Mouse (Mus musculus): ENCODE measurements around the gene Spcs3.

- TF ChIP-seq CTCF (IDR thresholded peaks at IDR 0.05; ENCODE audit: low read depth, low read length) = no peak
- no peak for TF ChIP-seq POLR2A (IDR thresholded peaks at IDR 0.05; ENCODE audit: borderline replicate concordance, low read depth, low read length)
These were observed 18.0 kb downstream of the Spcs3 start for GRCm38 (mm10) chr8:54511791-54512190.
